Mouse (Mus musculus): Measurements from ENCODE around the gene Rasl11a.
"Not testable (repeated sequence)": the region's sequence is repeated elsewhere in the genome, so short reads cannot be mapped to it uniquely, and the experiment has no call there.

Gene Rasl11a

GRCm38 (mm10) chr5:146893478-146894182, 48.8 kb downstream of the Rasl11a start:
- DNase-seq (ENCODE audit: low spot score) = no peak

GRCm38 (mm10) chr5:146895667-146896066, 50.8 kb downstream of the Rasl11a start:
- not testable (repeated sequence) for DNase-seq (ENCODE audit: low spot score)

- no peak for DNase-seq (ENCODE audit: low spot score)
These were observed 52.1 kb downstream of the Rasl11a start for GRCm38 (mm10) chr5:146896973-146897372.

Data from MN1 (cell line).